Mouse (Mus musculus): ENCODE data around the gene Eif2s2.

The Eif2s2 gene

GRCm38 (mm10) chr2:154891585-154891984 lies 1.1 kb downstream of the Eif2s2 start:
- DNase-seq: no peak

DNA sequence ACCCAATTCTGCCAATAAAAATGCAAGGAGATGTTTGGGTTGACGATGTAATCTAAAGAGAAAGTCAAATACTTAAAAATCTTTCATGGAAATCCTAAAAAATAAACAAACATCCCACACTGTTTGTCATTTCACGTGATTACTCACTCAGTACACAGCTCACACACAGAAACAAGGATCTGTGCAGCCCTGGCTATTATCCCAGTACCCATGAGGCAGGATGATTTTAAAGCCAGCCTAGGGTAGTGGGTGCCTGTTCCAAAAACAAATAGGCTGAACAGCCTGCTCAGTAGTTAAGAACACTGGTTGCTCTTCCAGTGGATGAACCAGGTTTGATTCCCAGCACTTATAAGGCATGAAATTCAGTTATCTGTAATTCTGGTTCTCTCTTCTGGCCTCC lies 16.1 kb downstream of the Eif2s2 start:
- DNase-seq: no peak

DNA sequence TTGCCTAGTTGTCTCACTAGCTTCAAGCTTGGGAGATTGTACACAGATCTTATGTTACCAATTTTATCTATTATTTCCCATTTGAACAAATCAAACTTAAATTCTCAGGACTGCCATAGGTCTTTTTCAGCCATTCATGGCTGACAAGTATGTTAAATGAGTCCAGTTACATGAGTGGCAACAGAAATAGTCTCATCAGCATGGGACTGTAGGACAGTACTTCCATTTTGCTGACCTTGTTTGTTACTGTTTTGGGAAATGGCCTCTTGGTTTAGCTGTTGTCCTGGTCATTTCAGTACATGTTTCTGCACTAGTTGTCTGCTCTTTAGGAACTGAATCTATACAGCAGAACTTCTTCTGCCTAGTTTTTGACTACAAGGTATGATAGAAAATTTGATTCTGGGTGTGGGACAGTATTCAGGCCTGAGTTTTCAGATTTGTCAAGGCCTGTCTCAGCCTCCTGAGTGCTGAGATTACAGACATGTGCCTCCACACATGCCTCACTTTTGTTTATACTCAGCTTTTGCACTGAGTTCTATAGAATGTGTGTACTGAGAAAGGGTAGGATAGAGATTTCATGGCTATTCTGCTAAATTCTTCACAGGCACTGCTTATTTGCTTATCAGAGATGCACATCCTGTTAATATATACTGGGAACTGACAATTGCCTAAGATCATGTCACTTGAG lies 22.6 kb downstream of the Eif2s2 start:
- no peak for DNase-seq

GRCm38 (mm10) chr2:154868106-154868505 lies 24.6 kb downstream of the Eif2s2 start:
- DNase-seq: no peak

DNA sequence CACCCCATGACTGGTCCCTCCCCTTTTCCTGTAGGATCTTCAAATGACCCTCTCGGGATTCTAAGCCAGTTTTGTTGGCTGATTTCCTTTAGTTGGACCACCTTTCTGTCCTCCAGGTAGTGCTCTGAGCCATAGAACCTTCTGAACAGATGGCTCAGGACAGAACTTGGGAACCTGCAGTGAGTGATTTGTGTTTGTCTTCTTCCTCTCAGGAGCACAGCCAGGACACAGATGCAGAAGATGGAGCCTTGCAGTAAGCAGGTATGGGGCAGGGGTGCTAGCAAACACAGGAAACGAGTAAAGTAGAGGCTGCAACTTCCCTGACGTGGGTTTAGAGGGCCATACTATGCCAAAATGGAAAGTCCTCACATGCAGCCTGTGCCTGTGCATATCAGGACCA lies 27.0 kb downstream of the Eif2s2 start:
- DNase-seq: no peak

- DNase-seq: no peak
These were observed 29.1 kb downstream of the Eif2s2 start for GRCm38 (mm10) chr2:154863672-154864071.

DNA sequence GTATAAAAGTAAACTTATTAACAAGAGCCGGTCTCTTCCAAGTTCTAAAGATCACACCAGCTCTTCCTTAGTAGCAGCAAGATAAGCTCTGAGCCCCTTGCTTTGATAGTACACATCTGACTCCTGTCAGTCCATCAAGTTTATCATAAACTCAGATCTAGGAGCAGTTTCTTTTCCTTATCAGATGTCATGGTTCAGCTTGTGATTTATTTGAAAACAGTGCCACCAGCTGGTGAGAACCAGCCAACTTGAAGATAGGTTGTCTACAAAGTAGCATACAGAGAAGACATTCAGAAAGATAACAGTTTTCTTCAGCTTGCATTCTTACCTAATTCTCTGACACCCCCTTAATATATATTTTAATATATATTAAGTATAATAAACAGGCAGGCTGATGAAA lies 37.4 kb downstream of the Eif2s2 start:
- DNase-seq: peak; percentile 66

GRCm38 (mm10) chr2:154848086-154848485 lies 44.6 kb downstream of the Eif2s2 start:
- DNase-seq: no peak

- DNase-seq: no peak
These were observed 56.2 kb downstream of the Eif2s2 start for GRCm38 (mm10) chr2:154836537-154836936.

GRCm38 (mm10) chr2:154834149-154834865 lies 58.4 kb downstream of the Eif2s2 start:
- no peak for DNase-seq

DNA sequence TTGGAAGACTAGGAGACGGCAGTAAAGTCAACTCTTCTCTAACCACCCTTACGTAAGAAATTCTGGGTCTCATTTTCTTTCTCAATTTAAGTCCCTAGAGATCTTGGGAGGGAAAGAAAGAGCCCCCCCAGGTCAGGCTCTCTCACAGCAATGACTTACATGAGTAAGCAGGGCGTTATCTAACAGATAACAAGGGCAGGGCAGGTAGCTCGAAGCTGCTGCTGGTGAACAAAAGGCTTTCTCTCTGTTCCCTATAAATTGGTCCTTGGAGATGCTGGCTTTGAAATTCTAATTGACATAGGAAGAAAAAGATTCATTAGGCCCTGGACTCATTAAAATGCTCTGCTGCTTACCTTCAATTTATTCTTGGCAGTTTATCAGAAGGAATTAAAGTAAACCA lies 60.3 kb downstream of the Eif2s2 start:
- DNase-seq: no peak

DNA sequence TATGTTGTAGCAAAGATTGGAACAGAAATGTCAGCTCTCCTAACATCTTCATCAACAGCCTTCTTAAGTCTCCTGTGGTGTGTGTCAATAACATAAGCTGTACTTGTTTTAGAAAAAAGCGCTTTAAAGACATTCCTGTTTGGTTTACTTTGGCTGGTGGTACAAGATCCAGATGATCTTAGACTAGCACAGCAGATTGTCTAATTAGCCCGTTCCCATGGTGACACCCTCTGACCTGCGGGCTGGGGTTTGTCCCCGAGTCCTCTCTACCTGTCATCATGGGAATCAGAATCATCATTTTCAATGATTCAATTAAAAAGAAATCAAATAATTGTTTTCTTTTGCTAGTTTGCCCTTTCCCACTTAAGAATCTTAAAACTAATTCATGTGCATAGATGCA lies 65.2 kb downstream of the Eif2s2 start:
- no peak for DNase-seq

DNA sequence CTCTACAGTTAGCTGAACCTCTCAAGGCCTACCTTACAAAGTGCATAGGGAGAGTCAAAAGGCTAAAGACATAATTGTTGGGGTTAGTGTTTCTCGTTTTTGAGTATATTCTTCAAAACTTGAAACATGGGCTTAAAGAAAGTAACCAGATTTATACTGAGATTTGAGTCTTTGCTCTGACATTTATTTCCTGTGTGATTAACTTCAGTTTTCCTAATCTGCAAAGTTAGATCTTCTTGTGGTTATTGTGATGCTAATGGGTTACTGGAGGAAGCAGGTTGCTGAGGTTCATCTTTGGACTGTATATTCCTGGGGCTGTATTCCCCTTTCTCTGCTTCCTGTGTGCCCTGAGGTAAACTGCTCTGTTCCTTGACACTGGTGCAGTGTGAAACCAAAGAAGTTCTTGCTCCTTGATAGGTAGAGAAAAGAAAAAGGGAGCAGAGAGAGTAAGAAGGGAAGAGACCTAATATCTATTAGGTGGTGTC lies 66.6 kb downstream of the Eif2s2 start:
- DNase-seq: no peak
